Mouse (Mus musculus) frontal cortex, postnatal 10 days (tissue): ENCODE results near the gene Poln.

Experiments used
- DNase-seq, 2 experiments: peaks; one replicate each; pipeline ENCODE4 v3.0.0; 2022; ENCODE audit warnings: low spot score in 2 of 2, mixed read lengths in 1 of 2

The Poln gene

DNA sequence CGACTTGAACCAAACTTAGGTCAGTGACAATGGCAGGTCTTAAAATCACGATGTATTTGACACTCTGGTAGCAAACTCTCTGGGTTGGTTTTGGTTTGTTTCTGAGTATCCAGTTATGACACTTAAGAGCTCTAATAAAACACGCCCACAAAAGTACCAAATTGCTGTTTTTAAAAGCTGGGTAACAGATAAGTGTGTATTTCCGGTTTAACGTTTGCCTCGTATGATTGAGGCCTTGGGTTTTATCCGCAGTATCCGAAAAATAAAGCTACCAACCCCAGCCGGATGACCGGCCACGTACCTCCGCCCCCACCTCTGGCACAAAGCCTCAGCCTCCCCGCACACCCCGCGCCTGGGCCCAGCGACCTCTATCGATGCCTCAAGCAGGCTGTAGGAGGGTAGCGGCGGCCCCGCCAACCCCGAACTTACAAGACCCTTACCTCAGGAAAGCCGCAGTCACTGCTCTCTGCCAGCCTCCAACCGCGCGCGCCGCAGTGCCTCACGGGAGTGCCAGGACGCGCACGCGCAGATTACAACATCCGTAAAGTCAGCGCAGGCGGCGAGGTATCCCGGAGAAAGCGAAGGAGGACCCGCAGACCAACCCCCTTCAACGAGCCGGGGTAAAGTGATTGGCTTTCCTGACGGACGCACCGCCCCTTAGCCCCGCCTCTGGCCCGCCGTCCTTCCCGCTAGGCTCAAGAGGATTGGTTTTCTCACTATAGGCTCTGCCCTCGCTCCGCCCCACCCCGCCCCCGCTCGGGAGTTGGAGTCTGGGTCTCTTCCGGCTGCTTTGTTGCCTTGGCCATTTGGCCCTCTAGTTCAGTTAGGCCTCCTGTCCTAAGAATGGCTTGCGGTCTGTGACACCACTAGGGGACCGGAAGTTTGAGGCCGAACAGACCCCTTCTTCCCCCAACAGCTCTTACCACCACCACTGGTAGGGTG is at the start of gene Poln, which contains the start of gene Haus3:
TSS of gene Poln (minus strand) at position 499 of the 942 bp plus-strand sequence.
TSS of gene Haus3 (minus strand) at position 578 of the 942 bp plus-strand sequence.
- DNase-seq: peak; percentile 97 to 98

DNA sequence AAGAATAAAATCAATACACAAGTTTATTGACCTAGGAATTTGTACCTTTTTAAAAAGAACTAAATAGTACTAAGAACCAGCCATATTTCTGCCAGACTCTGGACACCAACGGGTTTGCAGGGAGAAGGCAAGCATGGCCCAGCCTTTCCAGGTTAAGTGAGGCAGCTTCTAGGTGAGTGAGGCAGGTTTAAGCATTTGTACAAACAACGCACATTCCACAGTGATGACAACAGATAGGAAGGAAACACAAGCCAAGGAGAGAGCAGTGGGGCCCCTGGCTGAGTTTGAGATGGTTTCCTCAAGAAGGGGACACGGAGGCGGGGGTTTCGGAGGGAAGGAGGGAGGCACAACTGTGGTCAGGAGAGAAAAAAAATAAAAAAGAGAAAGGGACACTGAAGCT is 49.4 kb upstream of the Poln start:
- no peak for DNase-seq

DNA sequence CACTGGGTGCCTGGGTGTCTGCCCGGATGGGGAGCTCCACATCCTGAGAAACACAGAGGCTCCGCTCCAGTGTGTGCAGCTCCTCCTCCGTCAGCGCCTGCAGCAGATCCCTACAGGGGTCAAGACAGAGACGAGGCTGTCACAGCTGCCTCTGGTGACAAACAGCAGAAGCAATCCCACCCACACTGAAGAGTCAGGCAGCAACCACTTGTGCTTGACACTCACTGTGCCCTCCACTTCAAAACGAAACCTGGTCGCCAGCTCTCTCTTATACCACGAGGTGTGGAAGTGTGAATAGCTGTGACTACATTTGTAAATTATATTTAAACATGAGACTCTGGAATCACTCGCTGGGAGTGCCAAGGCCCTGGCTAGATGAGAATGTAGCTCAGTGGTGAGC is 48.5 kb upstream of the Poln start:
- no peak for DNase-seq

DNA sequence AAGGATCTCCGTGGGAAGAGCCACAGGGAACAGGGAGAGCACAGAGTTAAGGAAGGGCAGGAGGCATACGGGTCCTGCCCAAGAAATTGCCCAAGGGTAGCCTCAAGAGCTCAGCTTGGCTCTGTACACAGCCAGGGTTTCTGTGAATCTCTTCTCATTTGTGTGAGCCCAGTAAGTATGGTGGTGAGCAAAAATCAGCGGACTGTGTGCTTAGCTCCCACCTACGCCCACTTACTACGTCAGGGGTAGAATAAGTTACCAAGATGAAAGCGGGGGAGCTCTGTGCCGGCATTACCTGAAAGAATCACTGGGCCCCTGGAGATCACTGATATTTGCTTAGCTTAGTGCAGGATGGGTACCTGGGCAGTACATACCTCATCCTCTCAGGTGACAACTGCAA is 46.8 kb upstream of the Poln start:
- no peak for DNase-seq

DNA sequence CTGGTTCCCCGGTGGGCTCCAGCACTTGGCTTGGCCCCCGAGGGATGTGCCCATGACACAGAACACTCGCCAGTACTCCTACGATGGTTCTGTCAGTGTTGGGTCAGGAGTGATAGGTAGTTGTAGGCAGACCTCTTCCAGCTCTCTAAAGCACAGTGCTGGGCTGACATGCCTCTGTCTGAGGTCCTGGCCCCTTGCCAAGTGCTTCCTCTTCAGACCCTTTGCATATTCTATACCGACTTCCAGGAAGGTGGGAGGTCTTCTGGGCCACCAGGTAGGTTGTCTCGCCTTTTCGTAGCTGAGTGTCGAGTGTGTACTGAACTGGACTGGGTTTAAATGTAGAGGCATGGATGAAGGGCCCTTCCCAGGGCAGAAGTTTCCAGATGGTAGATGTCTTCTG is 44.4 kb upstream of the Poln start:
- DNase-seq: no peak

DNA sequence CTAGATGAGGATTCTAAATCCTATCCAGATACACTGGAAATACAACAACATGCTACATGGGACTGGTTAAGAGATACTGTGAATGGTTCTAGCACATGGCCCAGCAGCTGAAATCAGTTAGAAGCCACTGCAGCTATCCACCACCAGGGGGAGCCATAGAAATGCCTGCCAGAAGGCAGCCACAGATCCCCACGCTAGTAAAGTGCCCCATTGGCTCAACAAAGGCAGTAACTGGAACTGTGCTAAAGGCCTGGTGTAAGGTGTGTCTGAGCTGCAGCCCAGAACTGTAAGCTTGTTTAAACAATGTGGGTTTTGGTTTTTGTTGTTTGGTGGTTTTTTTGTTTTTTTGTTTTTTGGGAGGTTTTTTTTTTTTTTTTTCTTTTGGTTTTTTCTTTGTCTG is 41.0 kb upstream of the Poln start:
- DNase-seq: peak in 1 of 2 experiments; percentile 63

DNA sequence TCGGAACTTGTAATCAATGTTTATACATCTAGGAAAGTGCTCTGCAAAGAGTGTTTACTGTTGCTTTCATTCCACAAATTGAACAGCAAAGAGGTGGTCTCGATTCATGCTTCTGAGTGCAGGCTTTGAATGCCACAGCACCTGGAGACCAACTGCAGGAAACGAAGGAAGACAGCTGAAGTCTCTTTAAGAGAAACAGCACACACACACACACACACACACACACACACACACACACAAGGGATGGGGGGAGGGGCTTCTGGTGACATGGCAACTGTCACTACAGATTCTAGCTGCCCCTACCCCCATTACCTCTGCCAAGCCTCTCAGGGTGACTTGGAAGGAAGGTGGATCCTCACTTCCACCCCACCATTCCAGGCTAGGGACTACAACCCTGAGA is 38.3 kb upstream of the Poln start:
- DNase-seq: no peak

DNA sequence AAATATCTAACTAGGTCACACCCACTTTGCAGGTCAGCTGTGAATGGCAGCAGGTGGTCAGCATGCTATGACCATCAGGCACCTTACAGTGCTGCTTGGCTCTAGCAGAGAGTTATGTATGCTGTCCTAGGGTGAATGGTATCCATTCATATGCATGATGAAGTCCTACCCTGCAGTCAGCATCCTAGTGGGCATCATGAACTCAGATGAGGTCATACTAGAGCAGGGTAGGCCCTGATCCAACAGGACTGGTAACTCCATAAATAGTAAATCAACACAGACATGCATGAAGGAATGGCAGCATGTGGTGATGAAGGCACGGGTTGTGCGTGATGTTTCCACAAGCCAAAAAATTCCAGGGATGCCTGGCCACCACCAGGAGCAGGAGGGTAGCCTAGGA is 36.5 kb upstream of the Poln start:
- no peak for DNase-seq

DNA sequence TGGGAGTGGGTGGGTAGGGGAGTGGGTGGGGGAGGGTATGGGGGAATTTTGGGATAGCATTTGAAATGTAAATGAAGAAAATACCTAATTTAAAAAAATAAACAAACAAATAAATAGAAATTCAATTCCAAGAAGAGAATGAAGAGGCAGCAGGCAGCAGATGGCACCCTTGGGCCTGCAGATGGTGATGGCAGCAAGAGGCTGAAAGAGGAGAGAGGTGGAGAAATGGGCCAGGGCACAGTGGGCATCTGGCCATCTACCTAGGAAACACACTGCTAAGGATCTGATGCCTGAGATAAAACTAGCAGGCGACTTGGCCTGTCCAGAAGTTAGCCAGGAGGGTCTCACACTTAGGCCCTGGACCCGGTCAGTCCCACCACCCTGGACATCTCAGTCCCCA is 35.7 kb upstream of the Poln start:
- no peak for DNase-seq

DNA sequence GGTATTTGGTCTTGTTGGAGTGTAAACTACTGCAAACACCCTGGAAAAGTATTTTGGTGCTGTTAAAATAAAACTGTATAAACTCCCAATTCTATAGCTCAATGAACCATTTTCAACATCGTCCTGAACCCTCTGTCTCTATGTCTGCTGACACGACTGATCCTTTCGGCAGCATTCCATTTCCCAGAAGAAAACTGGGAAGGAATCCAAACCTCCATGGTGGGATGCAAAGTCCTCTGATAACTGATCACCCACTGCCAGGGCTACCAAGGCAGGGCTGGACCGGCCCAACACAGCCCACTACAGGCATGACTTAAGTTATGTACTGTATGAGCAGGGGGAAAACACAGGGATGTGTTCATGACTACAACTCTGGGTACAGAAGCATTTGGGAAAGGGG is 32.8 kb upstream of the Poln start:
- DNase-seq: no peak

DNA sequence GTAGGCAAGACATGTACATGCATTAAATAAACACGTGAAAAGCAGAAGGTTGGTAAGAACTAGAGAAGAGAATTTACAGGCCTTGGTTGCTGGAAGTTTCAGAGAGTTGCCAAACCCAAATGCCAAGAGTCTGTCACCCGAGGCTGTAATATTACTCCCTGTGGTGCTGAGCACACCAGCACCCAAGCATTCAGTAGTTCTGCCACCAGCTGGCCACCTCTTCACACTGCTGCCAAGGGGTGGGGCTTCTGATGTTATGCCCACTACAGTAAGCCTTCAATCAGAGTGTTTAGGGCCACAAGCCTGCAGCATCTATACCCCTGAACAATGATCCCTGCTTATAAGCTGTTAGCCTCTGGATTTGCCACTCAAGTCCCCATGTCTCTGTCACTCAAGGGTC is 32.1 kb upstream of the Poln start:
- no peak for DNase-seq

DNA sequence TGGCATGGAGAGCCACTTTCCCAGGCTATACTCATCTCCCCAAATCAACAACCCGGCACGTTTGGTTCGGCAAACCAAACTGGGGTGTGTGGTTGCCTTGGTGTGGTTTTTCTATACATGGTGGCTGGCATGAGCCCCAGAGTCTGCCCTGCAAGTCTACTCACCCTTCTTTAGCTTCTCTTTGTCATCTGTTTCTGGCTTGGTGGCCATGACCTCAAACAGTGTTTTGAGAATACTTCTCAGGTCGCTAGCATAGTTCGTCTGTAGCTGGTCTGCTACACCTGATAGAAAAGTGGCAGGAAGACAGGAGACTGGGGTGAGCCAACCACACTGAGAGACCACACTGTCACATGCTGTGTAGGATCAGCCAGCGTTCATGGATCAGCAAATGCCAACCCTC is 29.4 kb upstream of the Poln start:
- no peak for DNase-seq

DNA sequence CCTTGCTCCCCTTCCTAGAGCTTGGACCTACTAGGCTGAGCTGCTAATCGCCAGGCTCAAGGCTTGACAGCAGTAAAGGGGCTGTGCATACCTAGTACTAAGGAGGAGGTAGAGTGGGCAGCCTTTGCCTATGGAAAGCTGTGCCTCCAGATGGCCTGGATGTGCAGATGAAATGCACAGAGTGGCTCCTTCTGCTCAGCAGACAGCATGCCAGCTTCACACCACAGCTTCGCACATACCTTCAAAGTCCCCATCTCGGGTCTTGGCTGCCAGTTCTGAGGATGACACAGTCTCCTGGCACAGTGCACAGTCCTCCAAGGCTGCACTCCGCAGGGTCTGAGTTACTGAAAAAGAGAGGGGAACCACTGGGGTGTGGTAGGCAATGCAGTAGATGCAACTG is 28.0 kb upstream of the Poln start:
- peak; percentile 49 to 65 for DNase-seq

DNA sequence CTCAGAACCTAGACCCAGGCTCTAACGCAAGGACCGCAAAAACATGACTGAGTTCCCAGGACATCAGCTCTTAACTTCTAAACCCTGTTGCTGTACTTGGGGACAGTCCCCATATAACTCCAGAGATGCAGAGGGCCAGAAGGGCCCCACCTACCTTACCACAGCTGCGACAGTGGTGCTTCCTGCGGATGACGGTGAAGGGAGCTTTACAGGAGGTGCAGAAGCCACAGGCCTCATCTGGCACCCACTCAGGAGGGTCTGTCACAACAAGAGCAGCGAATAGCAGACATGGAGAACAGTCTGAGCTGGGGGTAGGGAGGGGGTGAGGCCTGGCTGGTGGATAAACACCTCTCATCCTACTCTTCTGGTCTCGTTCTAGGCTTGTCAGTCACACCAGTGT is 27.2 kb upstream of the Poln start:
- DNase-seq: no peak

DNA sequence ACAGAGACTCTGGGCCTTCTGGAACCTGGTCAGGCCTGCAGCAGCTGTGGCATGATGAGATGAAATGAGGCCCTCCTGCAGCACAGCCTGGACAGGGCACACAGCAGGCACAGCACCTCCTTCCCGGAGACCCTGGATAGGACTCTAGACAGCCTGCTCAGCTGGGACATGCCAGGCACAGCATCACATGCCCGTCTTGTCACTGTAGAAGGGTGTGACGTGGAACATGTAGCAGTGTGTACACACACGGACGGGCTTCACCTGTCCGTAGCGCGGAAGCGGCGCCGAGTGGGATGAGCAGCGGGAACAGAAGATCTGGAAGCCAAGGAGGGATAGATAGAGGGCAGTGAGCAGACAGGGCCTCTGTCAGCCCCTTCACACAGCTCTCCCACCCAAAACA is 26.5 kb upstream of the Poln start:
- DNase-seq: no peak

DNA sequence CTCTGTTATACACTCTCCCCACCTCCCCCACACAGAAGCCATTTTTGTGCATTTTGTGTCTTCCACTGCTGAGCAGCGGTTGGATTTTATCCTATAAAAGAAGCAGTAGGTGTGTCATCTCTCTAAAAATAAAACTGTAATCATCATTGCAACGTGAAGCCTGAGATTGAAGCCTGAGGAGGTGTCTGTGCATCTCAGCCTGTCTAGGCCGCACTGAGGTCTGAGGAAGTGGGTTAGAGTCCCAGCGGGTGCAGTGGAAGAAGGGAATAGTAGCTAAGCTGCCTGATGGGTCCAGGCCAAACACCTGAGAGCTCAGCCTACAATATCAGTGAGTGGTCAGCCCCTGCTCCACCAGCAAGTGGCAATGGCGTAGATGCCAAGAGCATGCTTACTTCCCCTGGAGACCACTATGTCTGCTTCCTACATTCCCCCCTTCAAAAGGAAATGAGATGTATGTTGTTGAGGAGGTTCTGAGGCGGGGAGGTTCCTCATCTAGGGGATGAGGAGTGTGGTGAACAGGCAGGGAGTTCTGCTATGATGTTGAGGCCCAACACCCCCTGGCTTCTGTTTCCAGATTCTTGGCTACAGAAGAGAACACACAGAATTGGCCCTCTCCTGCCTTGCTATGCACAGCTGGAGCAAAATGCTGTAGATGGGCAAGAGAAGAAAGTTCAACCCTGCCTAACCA is 25.9 kb upstream of the Poln start:
- DNase-seq: no peak

DNA sequence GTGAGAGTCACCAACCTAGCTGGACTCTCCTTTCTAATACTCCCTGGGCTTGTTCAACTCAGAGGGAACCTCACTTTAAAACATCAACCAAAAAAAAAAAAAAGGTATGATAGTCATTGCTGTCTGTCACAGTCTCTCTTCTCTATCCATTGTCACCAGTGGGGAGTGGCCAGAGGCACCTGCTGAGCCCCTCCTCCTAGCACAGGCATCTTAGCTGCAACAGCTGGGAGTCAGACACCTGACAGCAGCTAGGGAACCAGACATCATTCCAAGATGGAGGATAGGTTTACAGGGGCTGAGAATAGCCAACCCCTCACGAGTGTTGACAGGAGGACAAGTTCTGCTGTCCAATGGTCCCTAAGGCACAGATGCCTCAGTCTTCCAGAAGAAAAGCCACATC is 25.2 kb upstream of the Poln start:
- no peak for DNase-seq

DNA sequence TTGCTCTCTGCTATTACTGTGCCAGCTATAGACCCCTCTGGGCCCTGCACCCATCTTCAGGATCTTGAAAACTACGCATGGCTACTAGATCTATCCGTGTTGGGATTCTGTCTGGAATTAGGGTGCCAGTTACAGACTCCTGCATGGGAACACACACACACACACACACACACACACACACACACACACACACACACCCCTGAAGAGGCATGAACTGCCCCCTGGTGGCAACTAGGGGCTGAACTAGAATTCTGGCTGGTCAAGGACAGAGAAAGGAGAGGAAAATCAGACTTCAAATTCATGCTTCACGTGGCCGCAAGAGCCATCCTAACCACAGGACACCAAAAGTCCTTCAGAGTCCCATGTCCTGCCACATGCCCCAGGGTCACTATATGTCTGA is 22.6 kb upstream of the Poln start:
- no peak for DNase-seq

DNA sequence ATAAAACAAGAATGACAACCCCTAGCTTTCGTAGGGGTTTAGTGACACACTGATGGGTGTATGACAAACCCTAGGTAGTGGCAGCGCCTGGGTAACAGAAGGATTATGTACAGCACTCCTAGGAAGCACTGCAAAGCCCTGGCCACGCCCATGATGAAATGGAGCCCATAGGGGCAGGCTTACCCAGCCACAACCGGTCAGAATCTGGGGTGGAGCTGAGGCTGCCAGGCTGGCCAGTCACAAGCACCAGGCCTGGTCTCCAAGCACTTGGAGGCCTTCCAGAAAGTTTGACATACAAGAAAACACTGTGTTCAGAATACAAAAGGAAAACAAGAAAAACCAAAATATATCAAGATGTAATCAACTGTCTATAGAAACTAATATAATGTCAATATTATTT is 21.8 kb upstream of the Poln start:
- DNase-seq: no peak

DNA sequence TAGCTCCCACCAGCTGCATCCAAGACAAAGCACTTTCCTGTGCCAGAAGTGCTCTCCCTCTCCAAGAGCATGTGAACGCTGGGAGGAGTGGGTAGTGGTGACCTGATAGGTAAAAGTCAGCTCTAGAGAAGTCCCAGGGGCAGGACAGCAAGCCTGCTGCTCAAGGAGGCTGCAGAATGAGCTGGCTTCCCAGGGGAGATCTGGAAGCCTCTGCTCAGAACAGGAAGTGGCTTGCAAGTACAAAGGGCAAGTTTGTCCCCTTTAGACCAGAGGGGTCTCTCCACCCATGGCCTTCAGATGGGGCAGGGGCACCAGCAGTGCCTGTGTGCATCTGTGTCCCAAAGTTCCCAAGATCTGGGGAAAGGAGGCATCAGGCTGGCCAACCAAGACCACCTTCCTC is 20.3 kb upstream of the Poln start:
- no peak for DNase-seq

DNA sequence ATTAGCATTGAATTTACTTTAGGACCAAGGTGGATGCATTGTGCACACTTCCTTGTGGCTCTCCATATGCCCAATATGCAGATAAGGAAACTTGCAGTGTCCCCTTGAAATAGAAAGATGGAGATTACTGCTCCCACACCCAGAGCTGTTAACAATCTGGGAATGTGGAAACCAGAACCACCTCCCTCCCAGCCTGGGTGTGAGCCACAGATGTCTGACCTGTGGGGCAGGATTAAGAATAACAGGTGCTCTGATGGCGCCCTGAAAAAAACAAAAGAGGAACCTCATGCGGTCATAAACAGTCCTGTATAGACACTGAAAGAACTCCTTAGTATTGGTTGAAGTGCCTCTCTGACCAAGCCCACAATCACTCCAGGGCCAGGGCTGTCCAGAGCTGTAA is 19.6 kb upstream of the Poln start:
- DNase-seq: no peak

DNA sequence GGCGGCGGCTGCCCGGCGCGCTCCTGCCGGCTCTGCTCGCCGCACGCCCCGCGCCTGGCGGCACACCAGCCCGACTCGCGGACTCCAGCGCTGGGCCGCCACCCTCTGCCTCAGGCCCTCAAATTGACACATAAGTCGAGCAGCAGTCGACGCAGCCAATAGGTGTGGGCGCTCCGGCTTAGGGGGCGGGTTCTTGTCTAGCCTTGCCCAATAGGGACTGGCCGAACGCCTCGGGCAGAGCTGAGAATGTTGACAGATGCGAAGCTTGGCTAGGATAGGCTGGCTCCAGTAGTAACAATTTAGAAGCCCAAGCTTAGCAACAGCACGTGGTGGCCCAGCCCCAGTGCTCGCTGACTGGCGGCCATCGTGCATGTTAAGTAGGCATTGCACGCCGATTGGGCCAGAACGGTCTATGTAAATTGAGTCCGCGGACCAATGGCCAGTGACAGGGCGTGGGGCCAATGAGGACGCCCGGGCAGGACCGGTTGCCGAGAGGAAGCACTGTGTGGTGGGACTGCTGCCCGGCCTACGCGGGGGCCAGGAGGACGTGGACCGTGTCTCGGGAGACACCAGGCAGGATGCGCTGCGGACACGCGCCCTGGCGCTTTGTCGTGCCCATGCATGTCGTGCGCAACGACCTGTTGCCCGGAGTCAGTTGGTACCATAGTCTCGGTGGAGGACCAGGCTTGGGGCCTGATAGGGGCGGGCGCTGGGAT is 18.5 kb upstream of the Poln start, which contains the start of gene Mxd4:
TSS of gene Mxd4 (minus strand) at position 120 of the 716 bp plus-strand sequence.
- peak; percentile 98 to 100 for DNase-seq
